19 mouse cellular contexts compared by ENCODE assay signal in the genomic region with DNA sequence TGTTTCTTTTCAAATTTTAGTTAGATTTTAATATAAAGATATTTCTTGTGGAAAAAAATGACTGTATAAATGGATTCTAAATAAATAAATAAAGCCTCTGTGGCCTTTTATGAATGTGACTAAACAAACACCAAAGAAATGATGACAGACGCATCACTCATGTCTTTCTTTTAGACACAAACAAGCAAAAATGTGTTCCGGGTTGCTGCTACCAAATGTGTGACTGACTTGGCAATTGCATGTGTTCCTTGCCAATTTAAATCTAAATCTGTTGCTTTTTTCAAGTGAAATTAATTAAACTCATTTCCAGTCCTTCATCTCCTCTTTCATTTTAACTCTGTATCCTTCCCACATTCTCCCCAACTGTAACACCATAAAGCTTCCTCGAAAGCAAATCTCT.
"Had no signal": no experiment of that assay in that cellular context is flagged by ENCODE, and none has a peak within 500 bp of the region (broad histone marks: within the 10 kb centered on the region; RNA-seq: fewer than 3 reads in every experiment).

No protein-coding gene starts in this region.

- H3K36me3 ChIP-seq: kidney, embryonic 15.5 days; limb, embryonic 12.5 days; limb, embryonic 15.5 days; lung, embryonic 15.5 days; neural tube, embryonic 12.5 days had no signal

- H3K27ac ChIP-seq: kidney, embryonic 15.5 days; limb, embryonic 12.5 days; limb, embryonic 15.5 days; liver, embryonic 14.5 days; lung, embryonic 15.5 days; neural tube, embryonic 12.5 days had no signal

- H3K9ac ChIP-seq: kidney, embryonic 15.5 days; limb, embryonic 12.5 days; limb, embryonic 15.5 days; liver, embryonic 14.5 days; liver, postnatal 0 days; lung, embryonic 15.5 days; neural tube, embryonic 12.5 days had no signal

- H3K4me1 ChIP-seq: kidney, embryonic 15.5 days; limb, embryonic 12.5 days; limb, embryonic 15.5 days; lung, embryonic 15.5 days; neural tube, embryonic 12.5 days had no signal

- ATAC-seq: liver, postnatal 0 days had no signal

- H3K4me2 ChIP-seq: kidney, embryonic 15.5 days; limb, embryonic 12.5 days; limb, embryonic 15.5 days; liver, embryonic 11.5 days; lung, embryonic 15.5 days; midbrain, embryonic 11.5 days; neural tube, embryonic 12.5 days had no signal

- DNase-seq: kidney, adult 8-10 months; kidney, postnatal 10 days; kidney, postnatal 36 days; left cerebral cortex, postnatal 4 days; liver, postnatal 0 days; lung, postnatal 14 days; lung, postnatal 4 days; midbrain, embryonic 14.5 days; retina, postnatal 1 day; thymus, adult 18-20 months; thymus, postnatal 36 days had no signal

- H3K9me3 ChIP-seq: kidney, embryonic 15.5 days; limb, embryonic 12.5 days; limb, embryonic 15.5 days; lung, embryonic 15.5 days; neural tube, embryonic 12.5 days had no signal

- H3K27me3 ChIP-seq: kidney, embryonic 15.5 days; limb, embryonic 12.5 days; limb, embryonic 15.5 days; lung, embryonic 15.5 days; neural tube, embryonic 12.5 days had no signal

- H3K4me3 ChIP-seq: kidney, embryonic 15.5 days; limb, embryonic 12.5 days; limb, embryonic 15.5 days; lung, embryonic 15.5 days; neural tube, embryonic 12.5 days had no signal
